Mouse (Mus musculus): ENCODE measurements at regions not wholly inside any gene's neighbourhood (a gene's known extent, or its start where the extent isn't known, plus 50 kb on each side); places are given as distances from the start of the nearest gene placed in this dataset.

- Histone ChIP-seq H3K4me3 (ENCODE audit: insufficient read depth, low read depth, low read length) (no peak overlapping the region), H3K4me1 (ENCODE audit: control insufficient read depth, insufficient read depth, insufficient read length, low read length) (peaks cover 8% of the 10 kb centered on the region), H3K27ac (replicated peaks; ENCODE audit: low read depth, low read length) (no peak overlapping the region)
Observed at GRCm38 (mm10) chr11:117538732-117539131, 54.6 kb downstream of the Gm11733 start.

DNA sequence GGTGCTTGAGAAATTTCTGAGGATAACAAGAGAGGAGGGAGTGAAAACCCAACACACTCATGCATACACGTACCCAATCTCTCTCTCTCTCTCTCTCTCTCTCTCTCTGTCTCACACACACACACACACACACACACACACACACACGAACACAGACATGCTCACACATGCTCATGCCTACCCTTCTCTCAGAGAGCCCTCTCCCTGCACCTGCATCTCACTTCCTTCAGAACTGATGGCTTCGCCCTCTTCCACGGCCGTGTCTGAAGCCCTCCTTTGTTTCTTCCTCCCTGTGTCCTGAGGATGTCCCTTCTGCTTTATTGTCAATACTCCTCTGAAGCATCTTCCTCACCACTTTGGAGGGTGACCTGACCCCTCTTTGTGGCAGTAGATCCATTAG lies 56.4 kb downstream of the Gm11733 start:
- no peak overlapping the region for H3K4me3 ChIP-seq (ENCODE audit: insufficient read depth, low read depth, low read length)
- 0 out of 2 replicates have a peak, but pooled peaks cover under 1% of the 10 kb centered on the region for H3K4me1 ChIP-seq (ENCODE audit: control insufficient read depth, insufficient read depth, insufficient read length, low read length)
- no peak overlapping the region for H3K27ac ChIP-seq (replicated peaks; ENCODE audit: low read depth, low read length)

DNA sequence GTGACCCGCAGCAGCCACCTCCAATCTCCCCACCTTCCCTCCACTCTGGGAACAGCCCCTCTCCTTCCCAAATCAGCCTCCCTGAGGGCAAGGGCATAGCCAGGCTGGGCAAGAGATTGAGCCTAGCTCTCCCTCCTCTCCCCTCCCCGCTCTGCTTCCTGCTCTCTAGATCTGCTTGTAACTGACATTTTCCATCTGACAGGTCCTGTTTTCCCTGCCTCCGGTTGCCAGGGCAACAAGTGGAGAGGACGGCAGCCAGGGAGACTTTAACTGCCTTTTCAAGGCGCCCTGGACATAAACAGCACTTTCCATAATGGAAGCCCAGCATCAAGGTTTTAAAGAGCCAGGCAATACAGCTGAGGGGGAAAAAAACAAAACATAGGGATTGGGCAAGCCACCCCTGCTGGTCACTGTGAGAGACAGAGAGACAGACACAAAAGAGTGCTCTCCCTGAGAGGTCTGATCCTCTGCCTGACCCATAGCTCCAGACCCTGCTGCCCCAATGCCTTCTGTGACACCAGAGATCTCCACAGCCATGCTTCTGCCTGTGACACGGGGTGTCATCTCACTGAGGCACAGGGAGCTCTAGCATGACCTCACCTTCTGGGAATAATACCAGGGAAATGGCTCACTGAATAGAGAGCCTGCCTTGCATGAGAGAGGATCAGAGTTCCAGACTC lies 57.2 kb downstream of the Gm11733 start:
- no peaks in the 10 kb centered on the region for H3K4me1 ChIP-seq (ENCODE audit: control insufficient read depth, insufficient read depth, insufficient read length, low read length)
- no peak overlapping the region for H3K27ac ChIP-seq (replicated peaks; ENCODE audit: low read depth, low read length)
- no peak overlapping the region for H3K4me3 ChIP-seq (ENCODE audit: insufficient read depth, low read depth, low read length)

DNA sequence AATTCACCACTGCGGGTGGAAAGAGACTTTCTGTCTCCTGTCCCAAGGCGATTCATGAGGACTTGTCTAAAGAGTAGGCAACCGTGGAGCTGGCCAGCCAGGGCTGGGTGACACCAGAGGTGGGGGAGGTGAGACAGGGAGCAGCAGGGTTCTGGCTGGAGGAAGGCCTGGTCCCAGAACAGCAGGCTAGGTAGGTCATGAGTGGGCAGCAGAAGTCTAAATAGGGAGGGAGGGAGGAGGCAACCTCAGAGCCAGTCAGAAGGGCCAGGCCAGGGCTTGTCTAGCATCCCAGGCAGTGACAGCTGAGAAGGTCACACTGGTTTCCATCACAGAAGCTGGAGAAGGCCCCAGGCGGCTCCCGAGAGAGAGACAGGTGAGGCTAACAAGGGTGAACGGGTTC lies 59.0 kb downstream of the Gm11733 start:
- H3K4me3 ChIP-seq (ENCODE audit: insufficient read depth, low read depth, low read length): no peak overlapping the region

DNA sequence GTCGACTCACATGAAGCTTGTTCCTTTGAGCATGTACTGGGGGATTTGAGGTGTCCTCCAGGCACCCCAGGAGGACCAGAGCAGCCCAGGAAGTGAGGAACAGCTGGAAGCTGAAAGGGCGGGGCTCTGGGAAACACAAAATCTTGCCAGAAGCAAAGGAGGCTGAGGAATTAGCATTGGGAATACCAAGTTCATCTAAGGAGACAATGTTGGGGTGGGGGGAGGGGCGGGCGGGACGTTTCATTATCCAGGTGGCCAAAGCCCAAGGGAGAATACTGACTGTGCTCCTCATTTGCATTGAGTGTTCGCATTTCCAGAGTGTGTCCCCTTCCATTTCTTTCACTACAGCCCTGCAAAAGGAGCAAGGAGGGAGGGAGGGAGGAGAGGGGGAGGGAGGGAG lies 60.3 kb downstream of the Gm11733 start:
- no peak overlapping the region for H3K27ac ChIP-seq (replicated peaks; ENCODE audit: low read depth, low read length)
- no peaks in the 10 kb centered on the region for H3K4me1 ChIP-seq (ENCODE audit: control insufficient read depth, insufficient read depth, insufficient read length, low read length)
- no peak overlapping the region for H3K4me3 ChIP-seq (ENCODE audit: insufficient read depth, low read depth, low read length)

More for the DNA sequence above, 59.0 kb downstream of the Gm11733 start:
- Histone ChIP-seq H3K4me1 (ENCODE audit: control insufficient read depth, insufficient read depth, insufficient read length, low read length) (no peaks in the 10 kb centered on the region), H3K27ac (replicated peaks; ENCODE audit: low read depth, low read length) (no peak overlapping the region)

GRCm38 (mm10) chr11:117544926-117545325 lies 60.8 kb downstream of the Gm11733 start:
- no peak overlapping the region for H3K4me3 ChIP-seq (ENCODE audit: insufficient read depth, low read depth, low read length)
- no peak overlapping the region for H3K27ac ChIP-seq (replicated peaks; ENCODE audit: low read depth, low read length)
- H3K4me1 ChIP-seq (ENCODE audit: control insufficient read depth, insufficient read depth, insufficient read length, low read length): no peaks in the 10 kb centered on the region

DNA sequence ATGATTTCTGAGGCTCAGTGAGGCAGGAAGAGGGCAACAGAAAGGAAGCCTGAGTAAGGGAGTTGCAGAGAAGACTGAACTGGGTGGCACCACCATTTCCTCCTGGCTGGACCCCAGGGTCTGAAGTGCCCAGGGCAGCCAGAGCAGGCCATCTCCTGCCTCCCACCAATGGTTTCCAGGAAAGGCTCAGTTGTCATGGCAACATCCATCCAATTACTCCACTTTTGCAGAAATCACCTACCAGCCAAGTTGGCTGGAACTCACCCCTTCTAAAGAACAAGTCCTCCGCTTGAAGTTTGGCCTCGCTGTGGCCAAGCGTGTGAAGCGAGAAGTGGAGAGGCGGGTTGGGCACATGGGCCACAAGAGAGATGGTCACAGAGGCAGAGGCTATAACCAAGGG lies 67.8 kb downstream of the Gm11733 start:
- H3K27ac ChIP-seq (replicated peaks; ENCODE audit: low read depth, low read length): no peak overlapping the region
- H3K4me3 ChIP-seq (ENCODE audit: insufficient read depth, low read depth, low read length): no peak overlapping the region
- peaks cover 4% of the 10 kb centered on the region for H3K4me1 ChIP-seq (ENCODE audit: control insufficient read depth, insufficient read depth, insufficient read length, low read length)

DNA sequence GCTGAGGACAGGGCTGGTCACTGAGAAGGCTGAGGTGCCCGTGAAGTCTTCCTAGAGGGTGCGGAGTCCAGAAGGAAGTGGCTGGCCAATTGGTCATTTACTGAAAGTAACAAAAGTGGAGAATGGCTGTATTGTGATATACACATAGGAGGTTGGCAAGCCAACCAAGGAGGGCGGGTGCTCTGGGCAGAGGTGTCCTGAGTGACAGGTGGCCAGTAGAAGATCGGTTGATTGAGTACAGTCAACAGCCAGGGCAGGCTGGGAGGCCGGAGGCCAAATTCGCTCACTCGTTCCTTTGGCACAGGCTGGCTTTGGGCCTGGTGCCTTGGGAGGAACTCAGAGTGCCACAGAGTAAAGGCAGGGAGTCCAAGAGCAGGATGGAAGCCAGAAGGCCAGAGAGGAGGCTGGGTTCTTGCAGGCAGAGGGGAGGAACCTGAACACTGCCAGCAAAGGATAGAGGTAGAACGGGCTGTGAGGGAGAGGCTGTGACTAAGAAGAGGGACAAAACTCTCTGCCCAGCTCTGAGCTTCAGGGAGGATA lies 68.3 kb downstream of the Gm11733 start:
- no peak overlapping the region for H3K27ac ChIP-seq (replicated peaks; ENCODE audit: low read depth, low read length)
- H3K4me1 ChIP-seq (ENCODE audit: control insufficient read depth, insufficient read depth, insufficient read length, low read length): peaks cover 8% of the 10 kb centered on the region
- H3K4me3 ChIP-seq (ENCODE audit: insufficient read depth, low read depth, low read length): no peak overlapping the region

DNA sequence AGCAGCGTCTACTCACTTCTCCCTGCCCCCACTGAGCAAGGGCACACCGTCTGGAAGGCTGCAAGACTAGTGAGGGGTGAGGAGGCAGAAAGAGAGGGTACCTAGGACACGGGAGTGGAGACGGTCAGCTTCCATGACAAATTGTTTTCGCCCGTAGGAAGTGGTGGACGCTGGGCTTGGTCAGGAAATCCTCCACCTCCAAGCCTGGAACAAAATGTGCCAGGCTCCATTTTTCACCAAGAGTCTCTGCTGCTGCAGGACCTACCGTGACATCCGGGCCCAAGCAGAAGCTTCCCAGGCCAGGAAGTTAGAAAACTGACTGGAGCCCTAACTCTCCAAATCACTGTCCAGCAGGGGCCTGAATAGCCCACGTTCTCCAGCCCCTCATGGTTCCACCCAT lies 69.9 kb downstream of the Gm11733 start:
- peak overlapping the region; percentile 62 for H3K27ac ChIP-seq (replicated peaks; ENCODE audit: low read depth, low read length)
- H3K4me3 ChIP-seq (ENCODE audit: insufficient read depth, low read depth, low read length): no peak overlapping the region
- peaks cover 11% of the 10 kb centered on the region for H3K4me1 ChIP-seq (ENCODE audit: control insufficient read depth, insufficient read depth, insufficient read length, low read length)

- H3K27ac ChIP-seq (replicated peaks; ENCODE audit: low read depth, low read length): peak overlapping the region; percentile 99
- peak overlapping the region; percentile 47 for H3K4me3 ChIP-seq (ENCODE audit: insufficient read depth, low read depth, low read length)
- peaks cover 13% of the 10 kb centered on the region for H3K4me1 ChIP-seq (ENCODE audit: control insufficient read depth, insufficient read depth, insufficient read length, low read length)
Observed at GRCm38 (mm10) chr11:117557474-117558381, 73.6 kb downstream of the Gm11733 start.

GRCm38 (mm10) chr11:117559839-117560238 lies 75.7 kb downstream of the Gm11733 start:
- H3K27ac ChIP-seq (replicated peaks; ENCODE audit: low read depth, low read length): no peak overlapping the region
- no peak overlapping the region for H3K4me3 ChIP-seq (ENCODE audit: insufficient read depth, low read depth, low read length)
- H3K4me1 ChIP-seq (ENCODE audit: control insufficient read depth, insufficient read depth, insufficient read length, low read length): peaks cover 11% of the 10 kb centered on the region

DNA sequence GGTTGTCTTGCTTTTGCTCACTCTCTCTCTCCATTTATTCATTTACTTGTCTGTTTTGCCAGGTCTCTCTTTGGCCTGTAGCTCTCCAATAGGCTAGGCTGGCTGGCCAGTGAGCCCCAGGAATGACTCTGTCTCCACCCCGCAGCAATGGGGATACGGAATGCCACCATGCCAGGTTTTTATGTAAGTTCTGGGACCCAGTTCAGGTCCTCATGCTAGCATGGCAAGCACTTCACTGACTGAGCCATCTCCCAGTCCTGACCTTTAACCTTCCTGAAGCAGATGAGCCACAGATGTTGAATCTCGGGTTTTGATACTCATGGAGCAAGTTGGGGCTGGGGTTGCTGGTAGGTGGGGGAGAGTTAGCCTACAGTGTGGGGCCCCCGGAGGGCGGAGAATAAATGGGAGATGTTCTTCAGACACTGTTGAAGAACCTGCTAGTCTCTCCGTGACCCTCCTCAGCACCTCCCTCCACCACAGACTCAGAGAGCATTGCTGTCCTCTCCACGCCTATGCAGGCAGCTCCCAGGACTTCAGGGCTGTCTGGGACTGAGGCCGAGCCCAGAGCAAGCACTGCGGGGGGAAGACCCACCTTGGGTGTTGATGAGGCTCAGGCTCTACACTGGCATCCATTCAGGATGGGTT lies 83.9 kb downstream of the Gm11733 start:
- Histone ChIP-seq H3K4me1 (ENCODE audit: control insufficient read depth, insufficient read depth, insufficient read length, low read length) (peaks cover 15% of the 10 kb centered on the region), H3K27ac (replicated peaks; ENCODE audit: low read depth, low read length) (peak overlapping the region; percentile 42), H3K4me3 (ENCODE audit: insufficient read depth, low read depth, low read length) (no peak overlapping the region)

DNA sequence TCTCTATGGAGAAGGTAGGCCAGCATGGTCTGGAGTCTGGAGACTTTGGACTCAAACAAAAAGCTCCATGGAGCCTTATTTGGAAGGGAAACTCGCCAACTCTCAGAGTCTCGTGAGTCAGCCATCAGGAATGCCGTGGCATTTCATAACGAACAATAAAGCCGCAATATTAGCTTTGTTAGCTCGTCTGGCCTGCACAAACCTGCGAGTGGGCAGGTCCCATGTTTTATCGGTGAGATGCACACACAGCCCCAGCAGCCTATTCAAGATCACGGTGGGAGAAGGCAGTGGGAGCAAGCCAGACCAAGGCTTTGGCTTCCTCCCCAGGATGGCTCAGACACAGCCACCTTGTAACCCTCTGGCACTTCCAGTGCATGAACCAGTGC lies 84.4 kb downstream of the Gm11733 start:
- peak overlapping the region; percentile 42 for H3K27ac ChIP-seq (replicated peaks; ENCODE audit: low read depth, low read length)
- peaks cover 15% of the 10 kb centered on the region for H3K4me1 ChIP-seq (ENCODE audit: control insufficient read depth, insufficient read depth, insufficient read length, low read length)
- H3K4me3 ChIP-seq (ENCODE audit: insufficient read depth, low read depth, low read length): no peak overlapping the region

GRCm38 (mm10) chr11:117569566-117570101 lies 84.5 kb upstream of the Tnrc6c start:
- H3K27ac ChIP-seq (replicated peaks; ENCODE audit: low read depth, low read length): no peak overlapping the region
- no peak overlapping the region for H3K4me3 ChIP-seq (ENCODE audit: insufficient read depth, low read depth, low read length)
- peaks cover 15% of the 10 kb centered on the region for H3K4me1 ChIP-seq (ENCODE audit: control insufficient read depth, insufficient read depth, insufficient read length, low read length)

GRCm38 (mm10) chr11:117571858-117572257 lies 82.2 kb upstream of the Tnrc6c start:
- peaks cover 15% of the 10 kb centered on the region for H3K4me1 ChIP-seq (ENCODE audit: control insufficient read depth, insufficient read depth, insufficient read length, low read length)
- no peak overlapping the region for H3K27ac ChIP-seq (replicated peaks; ENCODE audit: low read depth, low read length)
- no peak overlapping the region for H3K4me3 ChIP-seq (ENCODE audit: insufficient read depth, low read depth, low read length)
